In genomic region chr13:30084386-30084785, GRCm38 (mm10) we compare ENCODE assay signal across 11 mouse cellular contexts. TPM values are rescaled to one million over a fixed set of nuclear protein-coding genes. Genes with fewer than 3 reads are reported as not detected.
DNase-seq lines count a peak whose midpoint lies in the region; ATAC-seq and TF ChIP-seq lines count a peak whose summit lies in the region.
"Had no signal": no experiment of that assay in that cellular context is flagged by ENCODE, and none has a peak within 500 bp of the region (broad histone marks: within the 10 kb centered on the region; RNA-seq: fewer than 3 reads in every experiment).

No protein-coding gene starts in this region.

- no peak for ATAC-seq in erythroblast, adult 5-6 weeks (replicated peaks; ENCODE audit: low FRiP score, poor library complexity, severe bottlenecking)
- ATAC-seq in heart, embryonic 15.5 days (replicated peaks; ENCODE audit: insufficient number of reproducible peaks, insufficient read depth, low FRiP score, low read depth), result no peak
- ATAC-seq in erythroid progenitor cell, adult 5-6 weeks (replicated peaks; ENCODE audit: low FRiP score, poor library complexity, severe bottlenecking), result peak; percentile 28; the same call in 1 of the 2 replicates
- 0 out of 2 replicates have a peak, but pooled peaks have one; percentile 31 for ATAC-seq in liver, embryonic 16.5 days (ENCODE audit: low read depth)

- H3K27me3 ChIP-seq in erythroblast, embryonic 14.5 days (ENCODE audit: control insufficient read depth), result peaks cover 14% of the 10 kb centered on the region
- no peaks in the 10 kb centered on the region for H3K27me3 ChIP-seq in heart, embryonic 15.5 days
- no peaks in the 10 kb centered on the region for H3K27me3 ChIP-seq in heart, adult 2 months (ENCODE audit: control insufficient read depth, insufficient read depth, low read length)
- H3K27me3 ChIP-seq in liver, embryonic 16.5 days (ENCODE audit: control insufficient read depth, insufficient read depth, low read depth, low read length), result no peaks in the 10 kb centered on the region
- H3K27me3 ChIP-seq: midbrain, embryonic 15.5 days; neural tube, embryonic 12.5 days; stomach, embryonic 15.5 days had no signal

- intact Hi-C loops in heart, adult 2 months (cut with DNase I), result loop anchor here (2.0 kb wide), 2 partner anchors 98 to 228 kb away; partner anchors contain the start of gene E2f3

- 0 out of 2 replicates have a peak overlapping the region, but pooled peaks have one; percentile 17 for H3K27ac ChIP-seq in heart, embryonic 15.5 days
- H3K27ac ChIP-seq in heart, adult 2 months, result no peak overlapping the region; the same call in 1 of the 2 replicates
- H3K27ac ChIP-seq in liver, embryonic 16.5 days (ENCODE audit: low read length), result peak overlapping the region; percentile 85
- H3K27ac ChIP-seq: midbrain, embryonic 15.5 days; neural tube, embryonic 12.5 days; stomach, embryonic 15.5 days had no signal

- no peak overlapping the region for H3K9ac ChIP-seq in heart, embryonic 15.5 days
- H3K9ac ChIP-seq in heart, adult 2 months (ENCODE audit: low read depth, low read length), result no peak overlapping the region
- H3K9ac ChIP-seq in liver, embryonic 16.5 days (ENCODE audit: low read depth, low read length), result peak overlapping the region; percentile 37
- H3K9ac ChIP-seq: midbrain, embryonic 15.5 days; neural tube, embryonic 12.5 days; stomach, embryonic 15.5 days had no signal

- peak overlapping the region; percentile 56 for H3K4me3 ChIP-seq in erythroblast, embryonic 14.5 days (replicated peaks)
- H3K4me3 ChIP-seq in heart, embryonic 15.5 days, result no peak overlapping the region
- no peak overlapping the region for H3K4me3 ChIP-seq in heart, adult 2 months
- peak overlapping the region; percentile 25; the same call in 1 of the 2 replicates for H3K4me3 ChIP-seq in liver, embryonic 16.5 days (ENCODE audit: low read depth, low read length)
- H3K4me3 ChIP-seq: midbrain, embryonic 15.5 days; neural tube, embryonic 12.5 days; stomach, embryonic 15.5 days had no signal

- no peak for TF ChIP-seq POLR2A in heart, adult 2 months (IDR thresholded peaks at IDR 0.05; ENCODE audit: insufficient read depth, low read depth, low read length)

- DNase-seq in heart, adult 2 months, result no peak
- DNase-seq in urinary bladder, postnatal 14 days (ENCODE audit: low spot score), result no peak
- no peak for DNase-seq in thymus, postnatal 10 days (ENCODE audit: low spot score in 2 of 2)

- TF ChIP-seq CTCF in heart, adult 2 months (IDR thresholded peaks at IDR 0.05), result no peak

- H3K4me2 ChIP-seq in heart, embryonic 15.5 days, result no peak overlapping the region; the same call in 1 of the 2 replicates
- peak overlapping the region; percentile 56 for H3K4me2 ChIP-seq in liver, embryonic 16.5 days (ENCODE audit: low read depth, low read length)
- H3K4me2 ChIP-seq: midbrain, embryonic 15.5 days had no signal

- no peak for TF ChIP-seq EP300 in heart, adult 2 months (IDR thresholded peaks at IDR 0.05; ENCODE audit: insufficient read depth, low read depth, low read length)

- WGBS in heart, embryonic 15.5 days, result 48% methylated on average over 5 of the region's 5 CpGs
- WGBS in heart, adult 2 months, result 62% methylated on average over 5 of the region's 5 CpGs
- 36% methylated on average over 5 of the region's 5 CpGs for WGBS in liver, embryonic 16.5 days (ENCODE audit: insufficient replicate concordance)

- H3K79me2 ChIP-seq in heart, adult 2 months (replicated peaks; ENCODE audit: control insufficient read depth, insufficient read depth, low read length), result no peaks in the 10 kb centered on the region

- peaks cover 26% of the 10 kb centered on the region for H3K4me1 ChIP-seq in erythroblast, embryonic 14.5 days (ENCODE audit: control insufficient read depth)
- peaks cover 7% of the 10 kb centered on the region for H3K4me1 ChIP-seq in heart, embryonic 15.5 days (replicated peaks)
- H3K4me1 ChIP-seq in heart, adult 2 months (ENCODE audit: control insufficient read depth, insufficient read depth, low read length), result no peaks in the 10 kb centered on the region
- peaks cover 11% of the 10 kb centered on the region for H3K4me1 ChIP-seq in liver, embryonic 16.5 days (ENCODE audit: control insufficient read depth, low read depth, low read length)
- H3K4me1 ChIP-seq: neural tube, embryonic 12.5 days; stomach, embryonic 15.5 days had no signal

- H3K36me3 ChIP-seq in erythroblast, embryonic 14.5 days (ENCODE audit: control insufficient read depth), result no peaks in the 10 kb centered on the region
- no peaks in the 10 kb centered on the region for H3K36me3 ChIP-seq in heart, embryonic 15.5 days
- H3K36me3 ChIP-seq in heart, adult 2 months (ENCODE audit: control insufficient read depth, insufficient read depth, low read length), result no peaks in the 10 kb centered on the region
- H3K36me3 ChIP-seq in liver, embryonic 16.5 days (ENCODE audit: control insufficient read depth, insufficient read depth), result no peaks in the 10 kb centered on the region
- H3K36me3 ChIP-seq: midbrain, embryonic 15.5 days; neural tube, embryonic 12.5 days; stomach, embryonic 15.5 days had no signal

- no peaks in the 10 kb centered on the region; the same call in 1 of the 2 replicates for H3K9me3 ChIP-seq in erythroblast, embryonic 14.5 days (ENCODE audit: control insufficient read depth, low read length)
- H3K9me3 ChIP-seq in heart, embryonic 15.5 days (replicated peaks), result no peaks in the 10 kb centered on the region
- no peaks in the 10 kb centered on the region for H3K9me3 ChIP-seq in liver, embryonic 16.5 days (replicated peaks; ENCODE audit: control insufficient read depth, low read length)
- H3K9me3 ChIP-seq: midbrain, embryonic 15.5 days; stomach, embryonic 15.5 days had no signal

RNA-seq across cellular contexts. Expression of gene Mboat1, which starts 51.9 kb away (rescaled TPM):
- not detected in 2 replicates for polyA plus RNA-seq in erythroblast, embryonic 14.5 days (2012)
- 5.6 TPM in 1 of 2 replicates, not detected in the other for total RNA-seq in erythroblast, adult 5-6 weeks (2015; ENCODE audit: low replicate concordance)
- 0.84 and 2.3 TPM in 2 replicates for total RNA-seq in erythroblast, adult 5-6 weeks (2017; ENCODE audit: low replicate concordance)
- polyA plus RNA-seq in heart, embryonic 15.5 days (2015; fragmentation: Nextera tagmentation; extraction: Ambion mirVana), result 2.2 and 5.3 TPM in 2 replicates
- 1 to 10 TPM; 1.2 to 1.6 TPM for total RNA-seq in heart, adult 2 months (2021)
- polyA plus RNA-seq in heart, adult 2 months (2012; rRNA removed), result 0.86 and 2.5 TPM in 2 replicates
- 0.84 and 6.1 TPM in 2 replicates for total RNA-seq in erythroid progenitor cell, adult 5-6 weeks (2015; ENCODE audit: low replicate concordance)
- 1.7 TPM in 1 of 2 replicates, not detected in the other for total RNA-seq in erythroid progenitor cell, adult 5-6 weeks (2017; ENCODE audit: low replicate concordance)
- polyA plus RNA-seq in liver, embryonic 16.5 days (2015; fragmentation: Nextera tagmentation; extraction: Ambion mirVana), result 1.5 and 1.7 TPM in 2 replicates

Comparison
In these comparisons a context has a peak if more than half of its experiments do, and no peak if none do; other contexts are left out.
1. H3K4me3 ChIP-seq: peak in erythroblast, embryonic 14.5 days (single experiment) and liver, embryonic 16.5 days (single experiment); none in heart, embryonic 15.5 days (single experiment) and heart, adult 2 months (single experiment).
2. ATAC-seq: peak in erythroid progenitor cell, adult 5-6 weeks (single experiment) and liver, embryonic 16.5 days (single experiment); none in erythroblast, adult 5-6 weeks (single experiment) and heart, embryonic 15.5 days (single experiment).